Mouse (Mus musculus): ENCODE results near the gene Acsf3. TPM values are rescaled to one million over a fixed set of nuclear protein-coding genes. Genes with fewer than 3 reads are reported as not detected.

Acsf3 gene
- polyA plus RNA-seq, 1 experiment from 2014 or later = 14.7 TPM

DNA sequence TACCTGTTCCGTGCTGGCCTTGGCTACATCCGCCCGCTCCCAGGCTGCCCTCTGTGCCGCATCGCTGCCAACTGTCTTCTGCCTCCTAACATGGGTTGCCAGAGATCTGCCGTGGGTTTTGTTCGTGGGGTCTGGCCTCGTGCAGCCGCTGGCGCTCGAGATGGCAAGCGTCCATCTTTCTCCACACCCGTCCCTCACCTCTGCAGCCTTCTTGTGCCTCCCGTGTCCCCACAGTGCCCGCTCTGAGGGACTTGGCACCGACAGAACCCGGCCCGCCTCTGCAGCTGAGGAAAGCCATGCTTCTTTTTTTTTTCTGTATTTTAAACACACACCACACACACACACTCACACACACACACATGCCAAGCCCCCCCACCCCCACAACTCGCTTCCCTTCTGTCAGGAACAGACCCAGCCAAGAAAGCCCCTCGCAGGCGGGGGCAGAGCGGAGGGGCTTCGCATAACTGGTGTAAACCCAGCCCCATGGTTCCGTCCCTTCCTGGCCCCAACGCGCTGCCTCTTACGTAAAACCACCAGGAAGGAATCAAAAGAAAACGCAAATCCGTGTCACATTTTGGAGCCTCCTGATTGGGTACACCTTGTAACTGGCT is 23.1 kb upstream of the Acsf3 start:
- no peak overlapping the region for H3K4me3 ChIP-seq (ENCODE audit: low read depth, low read length)
- H3K27ac ChIP-seq (replicated peaks) = no peak overlapping the region
- TF ChIP-seq EP300 (optimal IDR thresholded peaks at IDR 0.05) = no peak
- no peak for TF ChIP-seq CTCF (IDR thresholded peaks at IDR 0.05; ENCODE audit: low read depth)
- H3K4me2 ChIP-seq (replicated peaks; ENCODE audit: low read depth) = no peak overlapping the region
- WGBS = 82% methylated on average over 29 of the region's 29 CpGs
- no peaks in the 10 kb centered on the region for H3K9me3 ChIP-seq (ENCODE audit: control insufficient read depth, low read length)
- no peaks in the 10 kb centered on the region for H3K36me3 ChIP-seq (ENCODE audit: control insufficient read depth, insufficient read depth, low read length)
- no peaks in the 10 kb centered on the region for H3K27me3 ChIP-seq (ENCODE audit: control insufficient read depth, insufficient read depth, low read length)
- no peak overlapping the region for H3K9ac ChIP-seq (ENCODE audit: low read length)
- no peak for DNase-seq (ENCODE audit: low spot score)
- no peak for ATAC-seq (ENCODE audit: low FRiP score, low TSS enrichment)
- no peaks in the 10 kb centered on the region for H3K4me1 ChIP-seq (replicated peaks; ENCODE audit: control insufficient read depth, insufficient read depth)

DNA sequence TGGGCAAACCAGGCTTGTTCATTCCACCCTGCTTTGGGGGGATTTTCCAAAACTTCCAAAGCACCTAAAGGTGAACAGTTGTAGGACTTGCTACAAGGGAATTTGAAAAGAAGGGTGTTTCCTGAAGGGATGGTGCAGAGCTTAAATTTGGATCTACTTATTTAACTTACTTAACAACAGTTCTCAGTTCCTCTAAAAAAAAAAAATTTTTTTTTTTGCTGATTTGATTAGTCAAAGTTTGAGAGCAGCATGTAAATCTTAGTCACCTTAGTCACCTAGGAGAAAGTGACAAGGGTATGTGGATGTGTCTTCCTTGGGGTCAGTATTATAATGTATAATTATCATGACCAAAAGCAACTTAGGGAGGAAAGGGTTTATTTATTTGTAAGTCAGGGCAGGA is 16.7 kb upstream of the Acsf3 start:
- H3K9me3 ChIP-seq (ENCODE audit: control insufficient read depth, low read length) = no peaks in the 10 kb centered on the region
- no peak overlapping the region for H3K9ac ChIP-seq (ENCODE audit: low read length)
- no peaks in the 10 kb centered on the region for H3K27me3 ChIP-seq (ENCODE audit: control insufficient read depth, insufficient read depth, low read length)
- H3K4me2 ChIP-seq (replicated peaks; ENCODE audit: low read depth) = no peak overlapping the region
- no peak for ATAC-seq (ENCODE audit: low FRiP score, low TSS enrichment)
- no peak for DNase-seq (ENCODE audit: low spot score)
- no peak overlapping the region for H3K4me3 ChIP-seq (ENCODE audit: low read depth, low read length)
- H3K4me1 ChIP-seq (replicated peaks; ENCODE audit: control insufficient read depth, insufficient read depth) = no peaks in the 10 kb centered on the region
- no peak for TF ChIP-seq EP300 (optimal IDR thresholded peaks at IDR 0.05)
- no peak for TF ChIP-seq CTCF (IDR thresholded peaks at IDR 0.05; ENCODE audit: low read depth)
- H3K27ac ChIP-seq (replicated peaks) = no peak overlapping the region
- H3K36me3 ChIP-seq (ENCODE audit: control insufficient read depth, insufficient read depth, low read length) = no peaks in the 10 kb centered on the region

DNA sequence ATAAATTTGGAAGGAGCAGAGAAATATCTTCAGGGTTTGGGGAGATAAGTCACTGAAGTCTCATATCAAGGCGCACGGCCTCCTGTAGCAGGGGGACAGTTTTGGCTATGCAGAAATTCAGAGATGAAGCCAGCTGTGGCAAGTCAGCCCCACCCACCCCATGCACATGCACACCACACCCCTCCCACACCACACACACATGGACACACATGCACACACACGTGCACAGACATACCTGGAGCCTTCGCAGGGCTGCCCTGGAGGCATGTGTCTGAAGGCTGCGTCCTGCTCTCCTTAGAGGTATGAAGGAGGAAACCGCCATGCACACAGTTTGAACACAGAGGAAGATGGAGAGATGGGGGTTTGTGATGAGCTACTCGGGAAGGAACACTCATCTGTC is 15.2 kb upstream of the Acsf3 start:
- WGBS = 73% methylated on average over 7 of the region's 7 CpGs
- DNase-seq (ENCODE audit: low spot score) = no peak
- no peak overlapping the region for H3K9ac ChIP-seq (ENCODE audit: low read length)
- no peaks in the 10 kb centered on the region for H3K36me3 ChIP-seq (ENCODE audit: control insufficient read depth, insufficient read depth, low read length)
- TF ChIP-seq CTCF (IDR thresholded peaks at IDR 0.05; ENCODE audit: low read depth) = no peak
- no peak for TF ChIP-seq EP300 (optimal IDR thresholded peaks at IDR 0.05)
- H3K4me3 ChIP-seq (ENCODE audit: low read depth, low read length) = no peak overlapping the region
- no peak overlapping the region for H3K27ac ChIP-seq (replicated peaks)
- H3K4me1 ChIP-seq (replicated peaks; ENCODE audit: control insufficient read depth, insufficient read depth) = no peaks in the 10 kb centered on the region
- no peak overlapping the region for H3K4me2 ChIP-seq (replicated peaks; ENCODE audit: low read depth)
- no peak for ATAC-seq (ENCODE audit: low FRiP score, low TSS enrichment)
- H3K27me3 ChIP-seq (ENCODE audit: control insufficient read depth, insufficient read depth, low read length) = no peaks in the 10 kb centered on the region
- H3K9me3 ChIP-seq (ENCODE audit: control insufficient read depth, low read length) = no peaks in the 10 kb centered on the region

DNA sequence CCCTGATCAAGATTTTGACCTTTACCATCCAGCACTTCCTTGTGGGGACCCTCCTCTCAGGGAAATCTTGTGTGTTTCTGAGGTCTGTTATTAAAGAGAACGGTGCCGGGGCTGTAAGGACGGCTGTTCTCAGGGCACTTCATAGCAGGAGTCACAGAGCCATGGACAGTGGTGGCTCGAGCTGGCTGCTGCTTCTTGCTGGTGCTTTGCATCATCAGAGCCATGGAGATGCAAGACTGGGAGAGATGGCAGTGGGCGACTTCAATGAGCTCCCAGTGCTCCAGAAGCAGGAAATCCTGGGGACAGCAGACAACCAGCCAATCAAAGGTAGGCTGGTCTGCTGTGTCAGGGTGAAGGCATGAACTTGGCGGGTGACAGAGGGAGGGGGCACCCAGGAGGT is 14.2 kb upstream of the Acsf3 start:
- no peak overlapping the region for H3K9ac ChIP-seq (ENCODE audit: low read length)
- H3K9me3 ChIP-seq (ENCODE audit: control insufficient read depth, low read length) = no peaks in the 10 kb centered on the region
- DNase-seq (ENCODE audit: low spot score) (no peak), ATAC-seq (ENCODE audit: low FRiP score, low TSS enrichment) (no peak)
- no peak overlapping the region for H3K4me3 ChIP-seq (ENCODE audit: low read depth, low read length)
- no peaks in the 10 kb centered on the region for H3K27me3 ChIP-seq (ENCODE audit: control insufficient read depth, insufficient read depth, low read length)
- H3K4me2 ChIP-seq (replicated peaks; ENCODE audit: low read depth) = no peak overlapping the region
- no peaks in the 10 kb centered on the region for H3K4me1 ChIP-seq (replicated peaks; ENCODE audit: control insufficient read depth, insufficient read depth)
- H3K27ac ChIP-seq (replicated peaks) = no peak overlapping the region
- no peak for TF ChIP-seq EP300 (optimal IDR thresholded peaks at IDR 0.05)
- H3K36me3 ChIP-seq (ENCODE audit: control insufficient read depth, insufficient read depth, low read length) = no peaks in the 10 kb centered on the region
- 70% methylated on average over 6 of the region's 6 CpGs for WGBS

DNA sequence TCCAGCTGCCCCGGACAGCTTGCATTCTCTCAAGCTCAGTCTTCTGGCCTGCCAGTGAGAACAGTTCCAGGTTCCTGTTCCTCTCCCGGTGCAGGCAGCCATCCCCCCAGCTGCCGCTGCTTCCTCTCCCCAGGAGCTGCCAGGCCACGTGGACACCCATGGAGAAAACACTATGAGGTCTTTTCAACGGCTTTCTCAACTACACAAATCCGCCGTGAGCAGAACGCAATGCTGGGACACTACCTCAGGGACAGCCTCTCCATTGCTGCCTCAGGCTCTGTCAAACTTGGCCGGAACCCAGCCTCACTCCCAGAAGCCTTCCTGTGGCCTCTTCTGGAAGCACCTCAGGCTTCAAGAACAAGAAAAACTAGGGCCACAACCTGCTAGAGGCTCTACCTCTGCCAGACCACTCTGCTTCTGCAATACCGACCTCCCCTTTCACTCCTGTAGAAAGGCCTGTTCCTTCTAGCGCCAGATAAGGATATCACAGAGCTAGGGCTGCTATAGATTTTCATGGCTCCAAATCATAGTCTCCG is 12.5 kb upstream of the Acsf3 start:
- WGBS = 53% methylated on average over 12 of the region's 12 CpGs
- no peak overlapping the region for H3K4me3 ChIP-seq (ENCODE audit: low read depth, low read length)
- no peak; the same call in 1 of the 2 replicates for ATAC-seq (ENCODE audit: low FRiP score, low TSS enrichment)
- H3K9ac ChIP-seq (ENCODE audit: low read length) = no peak overlapping the region
- no peak for DNase-seq (ENCODE audit: low spot score)
- H3K27me3 ChIP-seq (ENCODE audit: control insufficient read depth, insufficient read depth, low read length) = no peaks in the 10 kb centered on the region
- TF ChIP-seq CTCF (IDR thresholded peaks at IDR 0.05; ENCODE audit: low read depth) (no peak), EP300 (optimal IDR thresholded peaks at IDR 0.05) (no peak)
- no peak overlapping the region for H3K27ac ChIP-seq (replicated peaks)
- H3K36me3 ChIP-seq (ENCODE audit: control insufficient read depth, insufficient read depth, low read length) = no peaks in the 10 kb centered on the region
- no peaks in the 10 kb centered on the region for H3K9me3 ChIP-seq (ENCODE audit: control insufficient read depth, low read length)
- H3K4me2 ChIP-seq (replicated peaks; ENCODE audit: low read depth) = no peak overlapping the region
- no peaks in the 10 kb centered on the region for H3K4me1 ChIP-seq (replicated peaks; ENCODE audit: control insufficient read depth, insufficient read depth)

DNA sequence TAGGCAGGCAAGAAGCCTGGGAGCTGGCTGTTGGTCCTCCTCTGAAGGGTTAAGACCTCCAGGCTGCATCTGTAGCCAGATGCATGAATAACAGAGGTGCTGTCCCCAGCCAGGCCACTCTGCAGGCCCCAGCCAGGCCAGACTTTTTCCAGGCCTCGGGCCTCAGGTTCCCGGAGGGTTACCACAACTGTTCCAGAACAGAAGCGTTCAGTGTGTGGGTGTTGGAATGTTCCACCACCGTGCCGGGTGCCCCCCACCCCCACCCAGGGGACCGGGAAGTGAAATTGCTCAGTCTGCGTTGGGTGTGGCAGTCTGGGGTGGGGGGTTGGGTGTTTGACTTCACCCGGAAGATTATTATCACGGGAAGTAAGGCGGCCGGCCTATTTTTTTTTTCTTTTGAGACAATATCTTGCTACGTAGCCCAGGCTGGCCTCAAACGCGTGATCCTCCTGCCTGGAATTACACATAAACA is 12.0 kb upstream of the Acsf3 start:
- Histone ChIP-seq H3K4me3 (ENCODE audit: low read depth, low read length) (no peak overlapping the region), H3K27ac (replicated peaks) (no peak overlapping the region), H3K9ac (ENCODE audit: low read length) (no peak overlapping the region), H3K9me3 (ENCODE audit: control insufficient read depth, low read length) (no peaks in the 10 kb centered on the region), H3K36me3 (ENCODE audit: control insufficient read depth, insufficient read depth, low read length) (no peaks in the 10 kb centered on the region), H3K4me2 (replicated peaks; ENCODE audit: low read depth) (no peak overlapping the region), H3K27me3 (ENCODE audit: control insufficient read depth, insufficient read depth, low read length) (no peaks in the 10 kb centered on the region), H3K4me1 (replicated peaks; ENCODE audit: control insufficient read depth, insufficient read depth) (no peaks in the 10 kb centered on the region)
- ATAC-seq (ENCODE audit: low FRiP score, low TSS enrichment) = no peak
- WGBS = 61% methylated on average over 14 of the region's 14 CpGs
- TF ChIP-seq EP300 (optimal IDR thresholded peaks at IDR 0.05) = no peak
- peak; percentile 38 for DNase-seq (ENCODE audit: low spot score)
